Mouse (Mus musculus): ENCODE measurements at regions not wholly inside any gene's neighbourhood (a gene's known extent, or its start where the extent isn't known, plus 50 kb on each side); places are given as distances from the start of the nearest gene placed in this dataset.

DNA sequence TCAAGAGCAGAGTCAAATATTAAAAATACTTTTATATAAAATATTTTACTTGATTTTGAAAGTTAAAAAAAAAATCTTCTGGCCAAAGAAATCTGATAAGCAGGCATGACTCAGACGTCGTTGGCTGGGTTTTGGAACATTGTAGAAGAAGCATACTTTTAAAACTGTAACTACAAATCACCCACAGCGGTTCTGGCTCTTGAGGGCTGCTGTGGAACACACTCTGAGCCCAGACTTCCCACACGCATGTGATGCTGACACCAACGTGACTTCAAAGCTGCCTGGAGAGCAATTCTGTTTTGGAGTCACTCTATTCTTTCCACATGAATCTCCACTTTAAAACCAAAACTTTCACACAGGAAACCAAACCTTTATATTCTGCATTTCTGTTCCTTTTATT is 1649.2 kb downstream of the Efnb2 start:
- DNase-seq, result no peak

- no peak for DNase-seq
These were observed 1669.5 kb downstream of the Efnb2 start for GRCm38 (mm10) chr8:6991516-6991915.

GRCm38 (mm10) chr8:6989359-6990095 is 1671.5 kb downstream of the Efnb2 start:
- DNase-seq, result no peak

- no peak for DNase-seq
These were observed 1687.1 kb downstream of the Efnb2 start for GRCm38 (mm10) chr8:6973961-6974360.

DNA sequence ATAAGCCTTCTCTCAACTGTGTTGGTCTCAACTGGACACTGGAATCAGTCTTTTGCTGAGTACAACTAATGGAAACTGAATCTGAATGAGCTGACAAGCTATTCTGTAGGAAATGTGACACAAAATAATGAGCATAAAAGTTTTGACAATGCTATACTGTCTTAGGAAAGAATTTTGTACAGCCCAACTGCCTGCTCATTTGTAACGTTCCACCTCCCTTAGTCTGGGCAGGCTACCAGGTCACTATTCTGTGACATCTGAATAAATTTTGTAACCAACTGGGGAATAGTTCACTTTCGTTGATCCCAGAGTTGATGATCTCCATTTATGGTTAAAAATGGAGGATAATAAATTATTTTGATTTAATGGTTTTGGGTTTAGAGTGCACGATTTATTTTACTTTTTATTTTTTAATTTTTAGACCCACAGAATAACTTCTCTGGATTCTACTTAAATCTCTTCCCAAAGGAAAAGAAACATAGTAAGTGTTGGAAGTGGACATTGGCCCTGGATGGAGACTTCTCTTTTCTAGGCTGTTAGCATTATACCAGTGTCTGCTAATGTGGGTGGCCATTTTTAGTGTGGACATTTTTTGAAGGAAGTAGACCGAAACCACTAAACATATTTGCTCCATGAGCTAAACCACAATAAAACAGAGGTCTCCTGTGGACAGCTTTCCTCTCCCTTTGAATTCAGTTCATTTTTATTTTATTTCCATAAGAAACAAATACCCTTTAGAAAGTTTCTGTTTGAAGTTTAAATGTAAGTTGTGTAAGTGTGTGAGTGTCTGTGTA is 1697.8 kb downstream of the Efnb2 start:
- DNase-seq, result peak; percentile 4

- DNase-seq, result no peak
These were observed 1703.0 kb downstream of the Efnb2 start for GRCm38 (mm10) chr8:6958086-6958485.

DNA sequence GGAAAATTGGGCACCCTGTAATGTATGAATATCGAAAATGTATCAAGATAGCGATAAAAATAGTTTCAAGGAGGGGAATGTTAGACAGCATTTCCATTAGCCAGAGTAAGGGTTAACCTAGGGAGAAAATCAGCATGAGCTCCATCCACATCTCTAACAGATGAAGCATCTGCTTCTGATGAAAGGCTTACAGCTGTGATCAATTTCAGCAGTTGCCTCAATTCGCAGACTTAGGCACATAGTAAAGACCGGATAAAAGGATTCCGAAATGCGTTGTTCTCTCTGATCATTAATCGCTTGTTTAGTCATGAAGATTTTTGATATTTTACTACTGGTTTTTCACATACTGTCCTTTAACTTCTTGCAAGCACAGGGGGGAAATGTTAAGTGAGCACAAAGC is 1706.8 kb downstream of the Efnb2 start:
- no peak for DNase-seq

GRCm38 (mm10) chr8:6922467-6922866 is 1738.6 kb downstream of the Efnb2 start:
- no peak for DNase-seq

- no peak for DNase-seq
These were observed 1753.4 kb downstream of the Efnb2 start for GRCm38 (mm10) chr8:6907682-6908081.

DNA sequence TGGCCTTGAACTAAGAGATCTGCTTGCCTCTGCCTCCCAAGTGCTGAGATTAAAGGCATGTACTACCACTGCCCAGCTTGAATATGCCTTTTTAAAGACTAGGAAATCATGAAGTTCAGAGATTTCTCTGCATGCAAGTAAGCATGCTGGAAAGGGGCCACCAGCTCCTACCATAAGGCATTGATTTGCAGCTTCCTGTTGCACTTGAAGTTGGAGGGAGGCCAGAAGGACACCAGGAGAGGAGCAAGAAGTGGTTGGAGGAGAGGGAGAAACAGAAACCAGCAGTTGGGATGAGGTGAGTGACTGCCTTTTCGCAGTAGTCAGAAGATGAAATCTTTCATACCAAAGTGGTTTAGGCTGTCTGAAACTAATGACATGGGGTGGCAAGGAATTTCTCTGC is 1769.6 kb downstream of the Efnb2 start:
- DNase-seq, result peak; percentile 3

GRCm38 (mm10) chr8:6886779-6887402 is 1774.2 kb downstream of the Efnb2 start:
- no peak for DNase-seq

- DNase-seq, result no peak
These were observed 1776.2 kb downstream of the Efnb2 start for GRCm38 (mm10) chr8:6884828-6885227.

DNA sequence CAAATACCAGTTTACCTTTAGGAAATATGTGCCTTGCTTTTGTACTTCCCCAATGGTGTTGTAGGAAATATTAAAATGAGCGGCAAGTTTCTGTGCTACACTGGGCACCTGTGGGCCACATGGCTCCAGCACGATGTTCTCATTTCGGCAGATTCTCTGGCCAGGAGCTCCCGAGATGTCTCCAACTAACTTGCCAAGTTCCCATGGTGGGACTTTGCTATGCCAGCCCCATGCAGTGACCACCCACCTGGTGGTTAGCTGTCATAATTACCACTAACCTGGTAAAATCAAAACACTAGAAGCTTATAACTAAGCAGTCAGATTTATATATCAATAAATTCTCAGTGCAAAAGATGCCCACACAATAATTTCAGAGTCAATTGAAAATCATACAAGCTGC is 1777.5 kb upstream of the Slc10a2 start:
- no peak for DNase-seq

Data from adrenal gland, postnatal 10 days (tissue).